In genomic region chr7:64391479-64391878, GRCm38 (mm10) we compare ENCODE assay signal across 8 mouse cellular contexts. TPM values are rescaled to one million over a fixed set of nuclear protein-coding genes. Genes with fewer than 3 reads are reported as not detected.
DNase-seq lines count a peak whose midpoint lies in the region; ATAC-seq and TF ChIP-seq lines count a peak whose summit lies in the region.

No protein-coding gene starts in this region.

- H3K4me2 ChIP-seq in forebrain, embryonic 13.5 days, result peak overlapping the region; percentile 99
- peak overlapping the region; percentile 94 for H3K4me2 ChIP-seq in limb, embryonic 14.5 days (replicated peaks; ENCODE audit: low read depth, low read length, severe bottlenecking)
- H3K4me2 ChIP-seq in neural tube, embryonic 15.5 days, result peak overlapping the region; percentile 99

- no peaks in the 10 kb centered on the region for H3K9me3 ChIP-seq in forebrain, embryonic 13.5 days (replicated peaks)
- H3K9me3 ChIP-seq in limb, embryonic 14.5 days (ENCODE audit: control insufficient read depth, low read length), result no peaks in the 10 kb centered on the region
- H3K9me3 ChIP-seq in neural tube, embryonic 15.5 days (replicated peaks), result no peaks in the 10 kb centered on the region

- H3K27ac ChIP-seq in layer of hippocampus, adult 2 months, result peak overlapping the region; percentile 96
- H3K27ac ChIP-seq in forebrain, embryonic 13.5 days, result no peak overlapping the region
- H3K27ac ChIP-seq in limb, embryonic 14.5 days (replicated peaks; ENCODE audit: low read depth, low read length), result no peak overlapping the region
- peak overlapping the region; percentile 83 for H3K27ac ChIP-seq in neural tube, embryonic 15.5 days (replicated peaks)

- H3K27me3 ChIP-seq in forebrain, embryonic 13.5 days, result no peaks in the 10 kb centered on the region
- H3K27me3 ChIP-seq in limb, embryonic 14.5 days (ENCODE audit: control insufficient read depth, insufficient read depth, low read length), result no peaks in the 10 kb centered on the region
- H3K27me3 ChIP-seq in neural tube, embryonic 15.5 days (replicated peaks), result no peaks in the 10 kb centered on the region

- peak overlapping the region; percentile 76 for H3K9ac ChIP-seq in forebrain, embryonic 13.5 days
- peak overlapping the region; percentile 72 for H3K9ac ChIP-seq in limb, embryonic 14.5 days (ENCODE audit: low read depth, low read length, severe bottlenecking)
- H3K9ac ChIP-seq in neural tube, embryonic 15.5 days (replicated peaks), result peak overlapping the region; percentile 60

- H3K4me1 ChIP-seq in forebrain, embryonic 13.5 days, result peaks cover 19% of the 10 kb centered on the region
- H3K4me1 ChIP-seq in limb, embryonic 14.5 days (ENCODE audit: control insufficient read depth, insufficient read depth, low read length), result peaks cover 4% of the 10 kb centered on the region; the same call in 1 of the 2 replicates
- H3K4me1 ChIP-seq in neural tube, embryonic 15.5 days, result peaks cover 18% of the 10 kb centered on the region

- no peak for TF ChIP-seq CTCF in layer of hippocampus, adult 2 months (conservative IDR thresholded peaks at IDR 0.05)

- WGBS in forebrain, embryonic 13.5 days, result 5% methylated on average over 8 of the region's 8 CpGs
- 3% methylated on average over 7 of the region's 8 CpGs for WGBS in limb, embryonic 14.5 days
- WGBS in neural tube, embryonic 15.5 days, result 3% methylated on average over 8 of the region's 8 CpGs

- intact Hi-C loops in gastrocnemius, postnatal 36 days (cut with DNase I), result loop anchor here (5.0 kb wide), 1 partner anchor 454 kb away; the partner anchor contains the start of gene Klf13

- TF ChIP-seq POLR2A in limb, embryonic 14.5 days (IDR thresholded peaks at IDR 0.05; ENCODE audit: borderline replicate concordance, extremely low read depth, insufficient read depth, insufficient read length), result no peak

- peaks cover 32% of the 10 kb centered on the region for H3K36me3 ChIP-seq in forebrain, embryonic 13.5 days (ENCODE audit: poor library complexity, severe bottlenecking)
- peaks cover 31% of the 10 kb centered on the region for H3K36me3 ChIP-seq in limb, embryonic 14.5 days (ENCODE audit: control insufficient read depth, insufficient read depth, low read length)
- peaks cover 29% of the 10 kb centered on the region for H3K36me3 ChIP-seq in neural tube, embryonic 15.5 days

- H3K4me3 ChIP-seq in layer of hippocampus, adult 2 months, result peak overlapping the region; percentile 85
- H3K4me3 ChIP-seq in forebrain, embryonic 13.5 days, result peak overlapping the region; percentile 78
- peak overlapping the region; percentile 74 for H3K4me3 ChIP-seq in limb, embryonic 14.5 days (replicated peaks; ENCODE audit: low read length)
- H3K4me3 ChIP-seq in neural tube, embryonic 15.5 days (replicated peaks), result peak overlapping the region; percentile 76

- DNase-seq in layer of hippocampus, adult 2 months (ENCODE audit: low spot score in 2 of 2), result no peak
- DNase-seq in layer of hippocampus, adult 18-20 months (ENCODE audit: low spot score in 2 of 2), result no peak
- DNase-seq in T-cell, adult 2 months (ENCODE audit: low spot score), result peak; percentile 16
- no peak for DNase-seq in limb, embryonic 14.5 days (ENCODE audit: low spot score)
- DNase-seq in gastrocnemius, postnatal 36 days, result no peak
- no peak for DNase-seq in gastrocnemius, adult 8-10 months (ENCODE audit: low spot score in 2 of 2)

- no peak for ATAC-seq in forebrain, embryonic 13.5 days
- ATAC-seq in limb, embryonic 14.5 days (ENCODE audit: low FRiP score, low read depth), result no peak
- ATAC-seq in neural tube, embryonic 15.5 days (ENCODE audit: low FRiP score), result peak; percentile 1; the same call in 1 of the 2 replicates

RNA-seq across cellular contexts. Expression of gene Mphosph10, which starts 0.6 kb away (rescaled TPM):
- total RNA-seq in layer of hippocampus, adult 2 months (2021), result 10 to 100 TPM; 22.9 to 26.1 TPM
- total RNA-seq in layer of hippocampus, adult 18-20 months (2021), result 10 to 100 TPM; 21.1 to 25.2 TPM
- 38.0 and 39.3 TPM in 2 replicates for polyA plus RNA-seq in forebrain, embryonic 13.5 days (2015; fragmentation: Nextera tagmentation; extraction: Ambion mirVana)
- 8.7 and 20.6 TPM in 2 replicates for polyA plus RNA-seq in limb, embryonic 14.5 days (2012; rRNA removed)
- 38.9 and 39.6 TPM in 2 replicates for polyA plus RNA-seq in limb, embryonic 14.5 days (2014; fragmentation: Nextera tagmentation; extraction: Ambion mirVana)
- polyA plus RNA-seq in neural tube, embryonic 15.5 days (2015; fragmentation: Nextera tagmentation; extraction: Ambion mirVana), result 25.2 and 29.6 TPM in 2 replicates
- total RNA-seq in gastrocnemius, postnatal 36 days (2021), result 10 to 100 TPM; 13.8 to 13.9 TPM
- total RNA-seq in gastrocnemius, adult 8-10 months (2022), result 10 to 100 TPM; 13.8 to 22.1 (median 17.4) TPM

RNA-seq across cellular contexts. Expression of gene Mcee, which starts 0.9 kb away (rescaled TPM):
- total RNA-seq in layer of hippocampus, adult 2 months (2021), result 10 to 100 TPM; 50.0 to 51.5 TPM
- total RNA-seq in layer of hippocampus, adult 18-20 months (2021), result 10 to 100 TPM; 49.2 to 57.9 TPM
- 39.1 and 44.9 TPM in 2 replicates for polyA plus RNA-seq in forebrain, embryonic 13.5 days (2015; fragmentation: Nextera tagmentation; extraction: Ambion mirVana)
- polyA plus RNA-seq in limb, embryonic 14.5 days (2012; rRNA removed), result 26.9 and 37.8 TPM in 2 replicates
- 62.2 and 64.8 TPM in 2 replicates for polyA plus RNA-seq in limb, embryonic 14.5 days (2014; fragmentation: Nextera tagmentation; extraction: Ambion mirVana)
- 50.8 and 55.9 TPM in 2 replicates for polyA plus RNA-seq in neural tube, embryonic 15.5 days (2015; fragmentation: Nextera tagmentation; extraction: Ambion mirVana)
- total RNA-seq in gastrocnemius, postnatal 36 days (2021), result 10 to 100 TPM; 86.3 to 99.6 TPM
- total RNA-seq in gastrocnemius, adult 8-10 months (2022), result 100 to 1,000 TPM in 2 of 4 experiments, 10 to 100 TPM in 2; 83.5 to 107 (median 94.3) TPM

RNA-seq across cellular contexts. Expression of gene Fan1, which starts 17.6 kb away (rescaled TPM):
- total RNA-seq in layer of hippocampus, adult 2 months (2021), result 10 to 100 TPM; 13.3 to 14.0 TPM
- total RNA-seq in layer of hippocampus, adult 18-20 months (2021), result 10 to 100 TPM; 11.4 to 12.1 TPM
- polyA plus RNA-seq in forebrain, embryonic 13.5 days (2015; fragmentation: Nextera tagmentation; extraction: Ambion mirVana), result 8.6 and 9.1 TPM in 2 replicates
- 4.7 and 5.1 TPM in 2 replicates for polyA plus RNA-seq in limb, embryonic 14.5 days (2012; rRNA removed)
- 5.1 and 5.8 TPM in 2 replicates for polyA plus RNA-seq in limb, embryonic 14.5 days (2014; fragmentation: Nextera tagmentation; extraction: Ambion mirVana)
- 5.3 and 6.3 TPM in 2 replicates for polyA plus RNA-seq in neural tube, embryonic 15.5 days (2015; fragmentation: Nextera tagmentation; extraction: Ambion mirVana)
- total RNA-seq in gastrocnemius, postnatal 36 days (2021), result 1 to 10 TPM; 5.2 to 6.7 TPM
- 10 to 100 TPM in 1 of 4 experiments, 1 to 10 TPM in 3; 7.4 to 11.7 (median 8.5) TPM for total RNA-seq in gastrocnemius, adult 8-10 months (2022)

Comparison
In these comparisons a context has a peak if more than half of its experiments do, and no peak if none do; other contexts are left out.
1. H3K27ac ChIP-seq: peak in layer of hippocampus, adult 2 months (single experiment) and neural tube, embryonic 15.5 days (single experiment); none in forebrain, embryonic 13.5 days (single experiment) and limb, embryonic 14.5 days (single experiment).
2. Peak in every context shown above with its lines, with median percentiles within 50 percentile points of each other: H3K4me3 ChIP-seq, H3K4me2 ChIP-seq and H3K9ac ChIP-seq.